Mouse (Mus musculus): ENCODE measurements around the gene Mgea5.

GRCm38 (mm10) chr19:45733564-45733963 lies 50.1 kb downstream of the Mgea5 start:
- TF ChIP-seq CTCF (IDR thresholded peaks at IDR 0.05; ENCODE audit: low read depth, low read length), result no peak
- no peak for TF ChIP-seq TAL1 (conservative IDR thresholded peaks at IDR 0.05; ENCODE audit: low read depth, low read length)
- TF ChIP-seq GATA1 (IDR thresholded peaks at IDR 0.05; ENCODE audit: borderline replicate concordance, low read length), result no peak
- TF ChIP-seq POLR2AphosphoS5 (IDR thresholded peaks at IDR 0.05; ENCODE audit: insufficient replicate concordance, low read depth, low read length), result no peak

Measured in G1E (cell line).